Mouse (Mus musculus) large intestine, adult 2 months (tissue): Measurements from ENCODE around the gene Dolpp1. TPM values are rescaled to one million over a fixed set of nuclear protein-coding genes. Genes with fewer than 3 reads are reported as not detected.

Experiments used
- DNase-seq: peaks from one replicate; pipeline ENCODE4 v3.0.0-alpha.2; 2012; ENCODE audit warnings: low read depth, low spot score
- WGBS: fragments of 180-500 bp; shearing (Covaris S2); methylation state at CpG from one replicate; pipeline ENCODE4 v1.1.7; 2018; 5-methylcytosine and 5-hydroxymethylcytosine counted together
- polyA plus RNA-seq: library from polyadenylated mRNA; depleted of rRNA; stranded (reverse); fragments of >200 nt; gene quantifications from 2 replicates; pipeline ENCODE4 v1.2.3, GENCODE M21; 2012; rRNA removed

Dolpp1 gene
- polyA plus RNA-seq, 1 experiment, result 129 TPM

DNA sequence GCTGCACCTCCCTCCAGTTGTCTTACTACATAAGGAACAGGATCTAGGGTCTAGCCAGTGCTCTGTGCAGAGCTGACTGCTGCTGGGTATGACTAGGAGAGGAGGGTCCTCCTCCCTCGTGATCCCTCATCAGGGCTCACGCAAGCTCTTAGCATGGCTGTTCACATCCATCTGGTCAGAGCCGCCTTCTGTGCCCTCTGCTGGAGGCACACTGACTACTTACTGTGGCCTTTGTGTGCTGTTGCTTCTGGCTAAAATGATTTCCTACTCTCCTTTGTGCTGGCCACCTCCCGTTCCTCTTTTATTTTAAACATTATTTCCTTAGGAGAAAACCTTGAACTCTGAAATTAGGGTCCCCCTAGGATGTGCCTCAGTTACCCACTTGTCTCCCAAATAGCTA is 44.8 kb downstream of the Dolpp1 start:
- no peak for DNase-seq
- 86% methylated on average over 4 of the region's 4 CpGs for WGBS

- WGBS, result 92% methylated on average over 4 of the region's 4 CpGs
Measured at GRCm38 (mm10) chr2:30437791-30438190, 45.7 kb downstream of the Dolpp1 start.

GRCm38 (mm10) chr2:30439631-30440030 is 47.6 kb downstream of the Dolpp1 start:
- no peak for DNase-seq
- 92% methylated on average over 6 of the region's 6 CpGs for WGBS

More at GRCm38 (mm10) chr2:30437791-30438190, 45.7 kb downstream of the Dolpp1 start:
- no peak for DNase-seq

DNA sequence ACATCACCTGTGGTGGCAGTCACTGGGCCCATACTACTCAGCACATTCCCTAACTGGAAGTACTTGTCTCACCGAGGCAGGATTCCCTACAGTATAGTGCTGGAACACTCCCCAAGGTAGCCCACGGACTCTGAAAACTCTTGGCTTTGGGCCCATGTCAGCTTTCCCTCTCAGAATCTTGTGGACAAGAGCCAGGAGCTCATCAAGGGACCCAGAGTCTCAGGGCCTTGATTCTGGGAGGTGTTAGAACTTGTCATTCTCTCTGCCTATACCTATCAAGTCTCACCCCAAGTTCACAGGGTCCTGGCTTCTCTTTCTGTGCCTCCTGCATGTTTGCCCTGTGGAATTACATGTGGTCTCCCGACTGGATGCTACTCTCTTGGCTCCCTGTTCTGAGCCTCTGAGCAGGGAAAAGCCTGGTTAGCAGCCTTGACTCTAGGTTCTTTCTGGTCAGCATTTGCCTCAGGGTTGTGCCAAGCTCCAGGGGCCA is 48.2 kb downstream of the Dolpp1 start:
- WGBS, result 30% methylated on average over 3 of the region's 3 CpGs

GRCm38 (mm10) chr2:30440701-30441517 is 48.9 kb downstream of the Dolpp1 start:
- no peak for DNase-seq
- 15% methylated on average over 12 of the region's 12 CpGs for WGBS

More for the DNA sequence above, 48.2 kb downstream of the Dolpp1 start:
- no peak for DNase-seq

- DNase-seq, result no peak
- 10% methylated on average over 15 of the region's 15 CpGs for WGBS
Measured at GRCm38 (mm10) chr2:30441518-30442497, 49.8 kb downstream of the Dolpp1 start.

- WGBS, result 34% methylated on average over 5 of the region's 5 CpGs
- DNase-seq, result no peak
Measured at GRCm38 (mm10) chr2:30442498-30442890, 50.4 kb downstream of the Dolpp1 start.

GRCm38 (mm10) chr2:30443281-30443680 is 51.2 kb downstream of the Dolpp1 start:
- 68% methylated on average over 4 of the region's 4 CpGs for WGBS
- no peak for DNase-seq

DNA sequence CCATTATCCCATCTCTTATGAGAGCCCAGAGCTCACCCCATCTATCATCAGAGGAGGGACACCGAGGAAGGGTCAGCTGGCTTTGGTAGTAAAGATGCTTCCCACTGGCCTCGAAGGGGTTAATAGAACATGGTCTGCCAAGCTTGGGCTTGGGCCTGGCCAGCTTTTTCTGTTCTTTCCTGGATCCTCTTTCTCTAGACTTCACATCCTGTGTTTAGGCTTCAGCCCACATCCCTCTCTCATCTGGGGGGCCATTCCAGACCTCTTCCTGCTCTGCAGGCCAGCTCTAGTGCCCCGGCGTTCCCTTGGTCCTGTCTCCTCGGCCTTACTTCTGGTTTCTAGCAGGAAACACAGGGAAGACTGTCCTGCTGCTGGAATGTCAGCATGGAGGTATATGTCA is 52.0 kb downstream of the Dolpp1 start:
- no peak for DNase-seq
- 70% methylated on average over 5 of the region's 5 CpGs for WGBS

GRCm38 (mm10) chr2:30444450-30444849 is 52.4 kb downstream of the Dolpp1 start:
- DNase-seq, result no peak

- 73% methylated on average over 2 of the region's 2 CpGs for WGBS
- no peak for DNase-seq
Measured at GRCm38 (mm10) chr2:30445312-30445711, 53.3 kb downstream of the Dolpp1 start.

DNA sequence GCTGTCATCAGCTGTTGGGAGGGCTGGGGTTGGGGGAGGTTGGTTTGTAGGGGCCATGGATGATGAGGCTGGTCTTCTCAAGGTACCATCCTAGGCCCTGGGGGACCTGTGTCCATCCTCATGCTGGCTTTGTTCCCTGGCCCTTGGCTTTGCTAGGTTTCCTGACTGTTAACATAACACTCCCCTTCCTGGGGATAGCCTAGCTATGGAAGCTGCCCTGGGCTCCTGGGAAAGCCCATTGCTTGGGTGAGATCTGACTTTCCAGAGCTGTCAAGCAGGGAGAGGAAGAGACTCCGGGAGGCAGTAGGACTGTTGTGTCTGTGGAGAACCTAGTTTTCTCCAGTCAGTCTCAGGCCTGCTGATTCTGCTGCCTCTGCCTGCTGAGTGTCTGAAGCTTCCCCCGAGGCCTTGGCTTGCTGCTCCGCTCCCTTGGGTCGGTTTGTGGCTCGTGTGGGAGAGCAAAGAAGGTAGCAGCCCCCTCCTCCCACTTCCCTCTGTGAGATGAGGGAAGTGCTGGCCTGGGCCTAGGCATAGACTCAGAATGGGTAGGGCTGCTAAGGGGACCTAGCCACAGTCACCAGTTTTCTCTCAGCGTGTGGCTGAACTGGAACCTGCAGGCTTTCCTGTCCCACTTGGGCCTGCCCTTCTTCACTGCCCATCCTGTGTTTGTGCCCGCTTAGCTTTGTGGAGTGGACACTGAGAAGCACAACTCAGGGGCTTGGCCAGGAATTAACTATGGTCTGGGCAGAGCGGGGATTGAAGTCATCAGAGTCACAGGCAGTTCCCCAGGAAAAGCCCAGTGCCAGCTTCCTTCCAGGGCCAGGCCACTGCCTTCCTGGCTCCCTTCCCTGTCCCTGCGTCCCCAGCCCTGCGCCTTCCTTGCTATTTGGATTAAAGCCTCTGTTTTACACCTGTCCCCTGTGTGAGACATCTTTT is 55.1 kb downstream of the Dolpp1 start:
- no peak for DNase-seq
- 79% methylated on average over 10 of the region's 10 CpGs for WGBS

GRCm38 (mm10) chr2:30448371-30448770 is 56.3 kb downstream of the Dolpp1 start:
- 88% methylated on average over 7 of the region's 7 CpGs for WGBS
- no peak for DNase-seq

Other genes starting within 250 kb of the Dolpp1 start
- gene Endog, start 220.8 kb upstream of the Dolpp1 start, polyA plus RNA-seq, result 33.5 and 42.0 TPM in 2 replicates
- gene Spout1, start 213.8 kb upstream of the Dolpp1 start, polyA plus RNA-seq, result 25.4 and 26.4 TPM in 2 replicates
- gene Kyat1, start 186.4 kb upstream of the Dolpp1 start, polyA plus RNA-seq, result 19.6 and 53.2 TPM in 2 replicates
- 19.3 and 25.5 TPM in 2 replicates for gene Lrrc8a, start 154.5 kb upstream of the Dolpp1 start, polyA plus RNA-seq
- gene Gm28035, start 151.7 kb upstream of the Dolpp1 start, polyA plus RNA-seq, result 0.17 and 3.9 TPM in 2 replicates
- gene Phyhd1, start 126.1 kb upstream of the Dolpp1 start, polyA plus RNA-seq, result 8.0 and 9.5 TPM in 2 replicates
- gene Gm28038, start 111.2 kb upstream of the Dolpp1 start, polyA plus RNA-seq, result not detected in 2 replicates
- 16.9 and 21.0 TPM in 2 replicates for gene Dolk, start 105.9 kb upstream of the Dolpp1 start, polyA plus RNA-seq
- 21.9 and 25.8 TPM in 2 replicates for gene Nup188, start 105.9 kb upstream of the Dolpp1 start, polyA plus RNA-seq
- gene Sh3glb2, start 32.9 kb upstream of the Dolpp1 start, polyA plus RNA-seq, result 108 and 138 TPM in 2 replicates
- 27.7 and 46.6 TPM in 2 replicates for gene Miga2, start 28.0 kb upstream of the Dolpp1 start, polyA plus RNA-seq
- 45.4 and 98.7 TPM in 2 replicates for gene Crat, start 23.6 kb downstream of the Dolpp1 start, polyA plus RNA-seq
- 113 and 116 TPM in 2 replicates for gene Ptpa, start 23.8 kb downstream of the Dolpp1 start, polyA plus RNA-seq
- gene Ier5l, start 82.0 kb downstream of the Dolpp1 start, polyA plus RNA-seq, result 3.0 and 3.5 TPM in 2 replicates
- 0.19 and 0.38 TPM in 2 replicates for gene Cstad, start 202.8 kb downstream of the Dolpp1 start, polyA plus RNA-seq